Mouse (Mus musculus) thymus, adult 2 months (tissue): ENCODE results near the gene Plekho2. TPM values are rescaled to one million over a fixed set of nuclear protein-coding genes. Genes with fewer than 3 reads are reported as not detected.

Experiments
- DNase-seq: peaks from one replicate; pipeline ENCODE4 v3.0.0; 2021
- H3K27ac ChIP-seq: fragments of 200-500 bp; 2 replicates; pipeline ENCODE4 v1.5.1; 2012; ENCODE audit warnings: low read length, control low read depth; ENCODE audit not compliant: control insufficient read depth, insufficient read depth
- H3K27me3 ChIP-seq: fragments of 200-500 bp; 2 replicates; pipeline ENCODE4 v1.6.1; 2012; ENCODE audit warnings: mild to moderate bottlenecking, low read length, moderate library complexity, mixed read lengths; ENCODE audit not compliant: control insufficient read depth, insufficient read depth
- H3K36me3 ChIP-seq: fragments of 200-500 bp; 2 replicates; pipeline ENCODE4 v1.6.1; 2012; ENCODE audit warnings: mild to moderate bottlenecking, low read length, moderate library complexity; ENCODE audit not compliant: control insufficient read depth, insufficient read depth
- H3K4me1 ChIP-seq: fragments of 200-500 bp; replicated peaks from 2 replicates; pipeline ENCODE4 v1.6.1; 2012; ENCODE audit warnings: low read length; ENCODE audit not compliant: control insufficient read depth, insufficient read depth
- H3K4me3 ChIP-seq: fragments of 200-500 bp; 2 replicates; pipeline ENCODE4 v1.5.1; 2012; ENCODE audit warnings: mild to moderate bottlenecking, low read length, control low read depth, moderate library complexity; ENCODE audit not compliant: control insufficient read depth, insufficient read depth
- CTCF ChIP-seq: fragments of 200-500 bp; IDR thresholded peaks from 2 replicates; pipeline ENCODE4 v1.5.1; 2012; ENCODE audit warnings: mild to moderate bottlenecking, control low read depth, low read length, moderate library complexity, borderline replicate concordance; ENCODE audit not compliant: control insufficient read depth, poor library complexity, insufficient read depth; ENCODE audit errors: extremely low read depth
- POLR2A ChIP-seq: fragments of 200-500 bp; IDR thresholded peaks from 2 replicates; pipeline ENCODE4 v1.6.1; 2012; ENCODE audit warnings: mild to moderate bottlenecking, low read length, control low read depth, moderate library complexity; ENCODE audit not compliant: control insufficient read depth, poor library complexity, insufficient read depth; ENCODE audit errors: extremely low read depth
- WGBS: fragments of 180-500 bp; shearing (Covaris S2); methylation state at CpG from one replicate; pipeline ENCODE4 v1.1.7; 2018; 5-methylcytosine and 5-hydroxymethylcytosine counted together
- polyA plus RNA-seq: library from polyadenylated mRNA; depleted of rRNA; stranded (reverse); fragments of >200 nt; gene quantifications from 2 replicates; pipeline ENCODE4 v1.2.3, GENCODE M21; 2012; rRNA removed

Plekho2 gene
- polyA plus RNA-seq = 37.9 and 38.8 TPM in 2 replicates

DNA sequence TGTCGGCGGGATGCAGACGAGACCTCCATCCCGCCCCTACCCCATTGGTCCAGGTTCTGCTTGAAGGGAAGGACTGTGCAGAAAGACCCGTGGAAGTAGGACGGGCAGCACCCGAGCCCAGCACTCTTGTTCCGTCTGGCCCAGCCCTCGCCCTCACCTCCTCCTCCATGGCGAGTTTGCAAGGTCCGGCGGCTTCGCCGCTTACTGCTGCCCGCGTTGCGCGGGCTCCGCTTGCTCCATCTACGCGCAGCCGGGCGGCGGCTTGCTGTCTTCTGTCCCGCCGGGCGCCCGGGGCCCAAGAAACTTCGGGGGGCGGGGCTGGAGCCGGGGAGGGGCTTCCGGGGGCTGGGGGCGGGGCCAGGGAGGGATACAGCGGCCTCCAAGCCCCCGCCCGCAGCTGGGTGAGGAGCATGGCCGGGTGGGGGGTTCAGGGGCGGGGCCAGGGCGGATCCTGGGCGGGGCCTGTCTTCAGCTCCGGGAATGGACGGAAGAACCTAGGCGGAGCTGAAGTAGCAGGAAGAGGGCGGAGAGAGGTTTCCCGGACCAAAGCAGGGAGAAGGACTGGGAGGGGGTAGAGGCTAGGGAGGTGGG is at the start of gene Plekho2:
TSS of gene Plekho2 (minus strand) at position 260 of the 591 bp plus-strand sequence.
- H3K27ac ChIP-seq = peak within 1 kb of the TSS; percentile 60
- DNase-seq = peak; percentile 92
- no peak for TF ChIP-seq CTCF
- peak; percentile 90 for TF ChIP-seq POLR2A
- peak within 1 kb of the TSS; percentile 85 for H3K4me3 ChIP-seq
- no peaks in the 10 kb centered on the region for H3K36me3 ChIP-seq
- 1% methylated on average over 40 of the region's 45 CpGs for WGBS
- peaks cover 31% of the 10 kb centered on the region for H3K4me1 ChIP-seq
- H3K27me3 ChIP-seq = no peaks in the 10 kb centered on the region

DNA sequence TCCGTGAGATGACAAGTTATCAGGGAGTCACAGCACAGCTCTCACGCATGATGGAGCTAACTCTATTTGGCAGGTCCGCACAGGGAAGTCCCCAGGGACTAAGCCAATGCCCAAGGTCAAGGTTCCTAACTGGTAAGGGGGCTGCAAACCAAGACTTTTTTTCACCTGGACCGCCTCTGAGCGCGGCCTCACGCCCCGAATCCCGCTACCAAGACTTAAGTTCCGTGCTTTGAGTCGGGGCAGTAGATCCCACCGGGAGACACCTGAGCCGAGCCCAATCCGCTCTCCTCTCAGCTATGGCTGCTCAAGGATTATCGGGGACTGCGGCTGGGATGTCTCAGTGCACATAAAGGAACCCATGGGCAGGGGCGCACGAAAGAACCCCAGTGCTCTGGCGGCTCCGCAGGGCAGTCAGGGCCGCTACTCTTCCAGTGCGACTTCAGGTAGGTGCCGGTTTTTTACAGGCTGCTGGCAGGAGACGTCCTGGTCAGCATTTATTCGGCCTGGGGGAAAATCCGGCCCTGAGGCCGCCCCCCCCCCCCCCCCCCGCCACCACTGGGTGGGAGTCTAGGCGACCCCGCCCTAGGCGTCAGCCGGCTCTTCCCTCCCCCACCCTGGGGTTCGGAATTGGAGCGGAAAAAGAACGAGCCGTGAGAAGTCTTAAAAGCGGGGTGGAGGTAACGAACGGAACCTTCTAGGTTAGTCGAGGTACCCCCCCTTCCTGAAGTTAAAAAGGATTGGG is 49.4 kb upstream of the Plekho2 start, which contains the start of gene Rbpms2:
TSS of gene Rbpms2 (plus strand) at position 624 of the 742 bp plus-strand sequence.
- peak; percentile 33 for DNase-seq
- 7% methylated on average over 39 of the region's 40 CpGs for WGBS
- Histone ChIP-seq H3K4me3 (peak within 1 kb of the TSS; percentile 60), H3K27ac (no peak within 1 kb of the TSS), H3K27me3 (peaks cover 27% of the 10 kb centered on the region), H3K36me3 (no peaks in the 10 kb centered on the region), H3K4me1 (peaks cover 15% of the 10 kb centered on the region)
- TF ChIP-seq CTCF = no peak
- TF ChIP-seq POLR2A = no peak

DNA sequence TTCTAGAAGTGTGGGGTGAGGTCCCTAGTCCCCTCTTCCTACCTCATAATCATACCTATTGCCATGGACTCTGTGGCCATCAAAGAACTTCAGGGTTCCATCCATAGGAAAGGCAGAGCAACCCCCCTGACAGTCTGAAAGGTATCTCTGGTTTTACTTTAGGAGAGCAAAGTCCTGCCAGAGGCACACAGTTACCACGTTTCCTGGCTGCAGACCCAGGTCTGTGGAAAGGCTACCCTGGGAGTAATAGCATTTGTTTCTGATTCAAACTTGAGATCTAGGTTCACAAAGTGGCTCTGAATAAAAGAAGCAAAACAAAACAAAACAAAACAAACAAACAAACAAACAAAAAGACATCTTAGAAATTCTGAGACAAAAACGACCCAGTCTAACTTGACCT is 44.4 kb upstream of the Plekho2 start:
- Histone ChIP-seq H3K27ac (no peak overlapping the region), H3K4me3 (no peak overlapping the region), H3K27me3 (peaks cover 8% of the 10 kb centered on the region), H3K4me1 (peaks cover 11% of the 10 kb centered on the region), H3K36me3 (no peaks in the 10 kb centered on the region)
- TF ChIP-seq POLR2A (no peak), CTCF (no peak)
- 92% methylated on average over 2 of the region's 2 CpGs for WGBS
- no peak for DNase-seq

DNA sequence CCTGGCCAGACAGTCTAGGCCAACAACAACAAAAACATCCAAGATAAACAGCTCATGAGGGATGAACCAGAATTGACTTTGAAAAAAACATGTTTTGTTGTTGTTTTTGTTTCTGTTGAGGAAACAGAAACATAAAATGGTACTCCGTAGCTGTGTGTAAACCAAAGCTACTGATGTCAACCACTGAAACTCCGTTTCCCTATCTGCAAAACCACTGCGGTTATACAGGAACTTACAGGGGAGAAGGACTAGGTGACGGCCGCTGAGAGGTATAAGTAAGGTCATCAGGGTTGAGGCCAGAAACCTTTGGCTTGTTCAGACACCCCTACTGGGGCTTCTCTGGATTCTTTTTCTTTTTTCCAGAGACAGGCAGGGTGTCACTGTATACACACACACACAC is 43.0 kb upstream of the Plekho2 start:
- no peak overlapping the region for H3K4me3 ChIP-seq
- DNase-seq = no peak
- no peaks in the 10 kb centered on the region; the same call in 1 of the 2 replicates for H3K27me3 ChIP-seq
- no peak for TF ChIP-seq POLR2A
- no peak for TF ChIP-seq CTCF
- H3K4me1 ChIP-seq = peaks cover 9% of the 10 kb centered on the region
- H3K36me3 ChIP-seq = no peaks in the 10 kb centered on the region
- no peak overlapping the region for H3K27ac ChIP-seq
- WGBS = 17% methylated on average over 5 of the region's 5 CpGs

DNA sequence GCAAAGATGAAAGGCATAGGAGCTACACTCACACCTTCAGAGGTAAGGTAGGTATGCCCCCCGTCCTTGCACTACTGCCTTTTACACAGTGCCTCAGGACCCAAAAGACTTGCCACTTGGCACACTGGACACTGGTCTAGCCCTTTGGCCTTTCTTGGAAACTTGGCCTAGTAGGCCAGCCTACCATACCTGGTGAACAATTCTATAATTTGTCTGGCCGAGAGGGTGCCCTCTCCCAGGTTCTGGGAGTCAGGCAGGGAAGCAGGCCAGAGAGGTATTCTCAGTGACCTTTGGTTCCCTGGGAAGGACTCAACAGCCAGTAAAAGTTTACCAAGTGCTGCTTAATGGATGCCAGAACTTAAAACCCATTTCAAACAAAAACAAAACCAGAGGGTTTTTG is 41.8 kb upstream of the Plekho2 start:
- TF ChIP-seq POLR2A (no peak), CTCF (no peak)
- H3K27ac ChIP-seq = peak overlapping the region; percentile 0; the same call in 1 of the 2 replicates
- H3K4me3 ChIP-seq = no peak overlapping the region
- no peaks in the 10 kb centered on the region for H3K36me3 ChIP-seq
- H3K4me1 ChIP-seq = peaks cover 9% of the 10 kb centered on the region
- no peaks in the 10 kb centered on the region for H3K27me3 ChIP-seq
- 59% methylated on average over 2 of the region's 2 CpGs for WGBS
- DNase-seq = no peak

DNA sequence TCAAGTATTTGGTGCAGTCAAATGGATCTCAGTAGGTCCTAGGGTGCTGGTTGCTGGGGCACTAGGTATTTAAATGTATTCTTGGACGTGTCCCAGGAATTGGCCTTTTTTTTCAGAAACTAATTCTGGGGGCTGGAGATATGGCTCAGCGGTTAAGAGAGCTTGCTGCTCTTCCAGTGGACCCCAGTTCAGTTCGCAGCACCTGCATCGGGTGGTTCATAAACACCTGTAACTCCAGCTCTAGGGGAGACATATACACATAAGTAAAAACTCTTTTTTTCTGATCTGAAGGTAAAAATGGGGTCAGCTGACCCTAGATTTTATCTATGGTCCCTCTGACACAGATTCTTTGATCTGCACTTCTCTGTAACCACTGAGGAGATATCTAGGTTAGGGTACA is 41.4 kb upstream of the Plekho2 start:
- TF ChIP-seq CTCF (no peak), POLR2A (no peak)
- WGBS = 86% methylated on average over 4 of the region's 4 CpGs
- H3K27me3 ChIP-seq = no peaks in the 10 kb centered on the region
- no peak overlapping the region for H3K27ac ChIP-seq
- no peaks in the 10 kb centered on the region for H3K36me3 ChIP-seq
- DNase-seq = peak; percentile 30
- peaks cover 9% of the 10 kb centered on the region for H3K4me1 ChIP-seq
- H3K4me3 ChIP-seq = no peak overlapping the region

DNA sequence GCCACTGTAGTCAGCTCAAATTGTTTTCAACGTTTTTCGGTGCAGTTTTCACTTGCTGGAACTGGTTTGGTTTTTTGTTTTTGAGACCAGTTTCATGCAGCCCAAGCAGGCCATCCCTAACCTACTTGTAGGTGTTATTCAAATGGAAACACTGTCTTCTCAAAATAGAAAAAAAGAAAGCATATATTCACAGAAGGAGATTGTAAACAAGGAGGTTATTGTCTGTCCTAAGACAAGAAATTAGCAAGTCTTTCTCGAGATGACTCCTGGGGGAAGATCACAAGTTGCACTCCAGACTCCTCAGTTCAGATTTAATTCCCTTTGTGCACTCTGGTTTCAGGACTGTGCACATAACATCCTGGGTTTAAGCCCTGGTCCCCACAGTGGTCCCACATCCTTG is 39.5 kb upstream of the Plekho2 start:
- Histone ChIP-seq H3K27ac (no peak overlapping the region), H3K36me3 (no peaks in the 10 kb centered on the region), H3K4me1 (peaks cover 9% of the 10 kb centered on the region), H3K4me3 (no peak overlapping the region), H3K27me3 (no peaks in the 10 kb centered on the region)
- whole genome bisulfite sequencing = 83% methylated on average over 3 of the region's 3 CpGs
- DNase-seq = no peak
- TF ChIP-seq POLR2A (no peak), CTCF (no peak)
